Mouse (Mus musculus) cerebellum, adult 11-12 months (tissue): ENCODE data around the gene Mxd1.

Experiments used
- DNase-seq: peaks from one replicate; pipeline ENCODE4 v3.0.0; 2022

Gene Mxd1

DNA sequence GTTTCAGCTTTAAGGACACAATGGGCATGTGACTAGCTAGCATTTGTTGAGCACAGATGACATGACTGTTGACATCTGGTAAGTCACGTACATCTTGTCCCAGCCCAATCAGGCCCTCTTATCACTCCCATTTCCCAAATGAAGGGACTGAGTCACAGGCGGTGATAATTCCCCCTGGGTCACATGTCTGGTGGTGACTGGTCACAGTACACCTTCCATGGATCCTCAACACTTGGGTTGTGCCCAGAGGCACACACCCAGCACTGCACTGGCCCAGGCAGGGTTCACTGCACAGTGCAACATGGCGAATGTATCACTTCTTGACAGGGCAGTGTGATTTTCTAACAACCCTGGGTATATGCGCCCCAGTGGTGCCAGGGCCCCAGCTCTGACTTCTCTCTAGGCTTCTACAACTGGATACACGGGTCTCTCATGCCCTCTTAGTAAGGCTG lies 70.2 kb downstream of the Mxd1 start:
- no peak for DNase-seq
